Mouse (Mus musculus) spleen, postnatal 36 days (tissue): ENCODE results near the gene Cdh23.

Experiments
- DNase-seq, 2 experiments: peaks; one replicate each; pipeline ENCODE4 v3.0.0; 2022; ENCODE audit warnings: low spot score in 2 of 2, mixed read lengths in 1 of 2

Cdh23 gene

DNA sequence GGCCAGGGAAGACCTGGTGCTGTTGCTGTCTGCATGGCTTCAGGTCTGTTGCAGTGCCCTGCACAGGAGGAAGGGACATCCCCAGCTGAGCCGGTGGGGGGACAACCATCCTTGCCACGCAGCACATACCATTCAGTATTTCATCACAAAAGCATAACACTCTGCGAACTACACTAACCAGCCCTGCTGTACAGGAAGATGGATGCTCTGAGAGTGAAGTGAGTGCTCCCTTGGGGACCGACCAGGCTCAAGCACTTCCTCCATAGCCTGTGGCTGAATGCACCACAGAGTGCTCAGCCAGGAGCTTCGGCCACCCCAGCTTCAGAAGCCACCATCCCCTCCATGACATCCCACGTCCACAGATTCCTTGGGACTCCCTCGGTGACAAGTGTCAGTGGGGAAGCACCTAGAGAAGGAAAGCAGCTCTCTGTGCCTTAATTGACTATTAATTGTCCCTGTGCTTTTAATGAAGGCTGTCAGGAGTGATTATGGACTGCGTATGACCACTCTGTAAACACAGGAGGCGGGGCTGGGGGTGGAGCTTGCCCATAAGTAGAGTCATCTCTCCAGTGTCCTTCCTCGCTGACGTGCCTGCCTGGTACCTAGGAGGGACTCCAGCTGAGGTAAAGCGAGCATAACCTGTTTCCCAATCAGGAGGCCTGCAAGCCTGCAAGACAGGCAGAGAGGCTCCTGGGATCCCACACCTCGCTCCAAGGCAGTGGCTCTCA, 60.6 kb downstream of the Cdh23 start:
- peak; percentile 28 to 30 for DNase-seq

DNA sequence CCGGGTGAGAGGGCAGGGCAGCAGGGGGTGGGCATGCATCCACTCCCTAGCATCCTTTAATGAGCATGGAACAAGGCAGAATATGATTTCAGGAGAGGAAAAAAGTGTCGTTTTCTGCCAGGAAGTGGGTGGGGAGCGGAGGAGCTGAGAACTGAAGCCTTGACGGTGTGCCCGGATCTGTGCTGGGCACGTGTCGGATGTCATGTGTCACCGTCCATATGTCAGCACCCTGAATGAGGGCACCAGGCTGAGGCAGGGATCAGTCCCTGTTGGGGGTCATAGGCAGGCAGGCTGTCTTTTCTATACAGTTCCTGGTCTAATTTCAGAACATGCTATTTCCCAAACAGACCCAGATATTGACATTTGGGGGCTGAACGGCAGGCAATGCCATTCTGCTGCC, 61.9 kb downstream of the Cdh23 start:
- DNase-seq: no peak

DNA sequence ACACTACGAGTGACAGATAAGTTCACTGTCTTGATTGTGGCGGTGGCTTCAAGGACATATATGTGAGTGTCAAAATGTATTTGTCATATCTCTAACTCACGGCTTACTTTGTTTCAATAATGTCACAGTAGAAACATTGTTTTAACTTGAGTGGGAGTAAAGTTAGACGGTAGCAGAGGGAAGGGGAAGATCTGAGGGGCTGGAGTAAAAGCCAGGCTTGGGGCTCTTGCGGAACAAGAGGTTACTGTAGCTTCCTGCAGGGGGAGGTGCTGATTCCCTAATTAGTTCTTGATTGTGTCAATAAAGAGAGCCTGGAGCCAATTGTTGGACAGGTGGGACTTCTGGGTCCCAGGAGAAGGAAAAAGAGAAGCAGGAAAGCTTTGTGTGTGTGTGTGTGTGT, 70.2 kb downstream of the Cdh23 start:
- no peak for DNase-seq

DNA sequence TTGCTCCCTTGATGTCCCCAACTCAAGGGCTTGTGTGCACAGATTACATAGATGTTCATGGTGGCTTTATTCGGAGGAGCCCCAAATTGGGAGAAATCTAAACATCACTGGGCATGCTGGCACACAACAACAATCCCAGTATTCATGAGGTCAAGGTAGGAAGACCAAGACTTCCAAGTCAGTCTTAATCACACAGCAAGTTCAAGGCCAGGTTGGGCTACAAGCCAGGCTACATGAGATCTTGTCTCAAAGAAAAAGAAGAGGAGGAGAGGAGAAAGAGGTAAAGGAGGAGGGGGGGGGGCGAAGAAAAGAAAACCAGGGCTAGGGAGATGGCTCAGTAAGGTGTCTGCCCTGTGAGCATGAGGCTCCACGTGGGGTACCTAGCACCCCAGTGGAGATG, 70.8 kb downstream of the Cdh23 start:
- DNase-seq: no peak

DNA sequence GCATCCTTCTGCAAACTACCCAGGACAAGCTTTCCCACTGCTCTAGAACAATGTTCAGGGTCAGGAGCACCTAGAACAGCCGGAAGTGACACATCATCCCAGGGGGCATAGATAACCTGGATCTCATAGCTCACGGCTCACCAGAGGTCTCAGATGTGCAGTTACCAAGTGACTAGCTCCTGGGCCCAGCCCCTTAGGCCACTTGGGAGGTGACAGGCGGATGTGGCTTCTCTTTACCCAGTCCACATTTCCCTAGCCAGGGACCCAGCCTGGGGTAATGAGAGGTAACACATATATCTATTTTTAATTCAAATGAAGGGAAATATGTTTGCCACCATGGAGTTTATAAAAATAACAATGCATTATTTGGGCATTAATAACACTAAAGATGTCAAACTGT, 71.3 kb downstream of the Cdh23 start:
- no peak for DNase-seq

DNA sequence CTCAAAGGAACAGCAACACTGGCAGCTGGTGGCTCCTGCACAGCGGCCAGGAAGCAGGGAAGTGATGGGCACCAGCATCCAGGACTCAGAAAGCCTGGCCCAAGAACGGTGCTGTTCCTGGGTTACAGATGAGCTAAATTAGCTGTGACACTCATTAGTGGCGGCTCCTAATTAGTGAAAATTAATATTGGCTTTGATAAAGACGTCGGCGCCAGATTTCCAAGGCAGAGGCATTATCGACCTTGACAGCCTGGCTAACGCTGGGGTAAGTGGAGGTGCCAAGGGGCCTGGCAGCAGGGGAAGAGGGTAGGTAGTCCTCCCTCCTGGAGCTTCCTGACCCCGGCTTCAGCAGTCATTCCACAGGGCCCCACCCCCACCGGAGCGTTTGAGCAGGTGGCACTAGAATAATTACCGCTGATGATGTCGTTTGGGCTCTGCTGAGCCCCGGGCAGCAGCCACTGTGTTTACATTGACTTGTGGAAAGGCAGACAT, 72.0 kb downstream of the Cdh23 start:
- DNase-seq: no peak

DNA sequence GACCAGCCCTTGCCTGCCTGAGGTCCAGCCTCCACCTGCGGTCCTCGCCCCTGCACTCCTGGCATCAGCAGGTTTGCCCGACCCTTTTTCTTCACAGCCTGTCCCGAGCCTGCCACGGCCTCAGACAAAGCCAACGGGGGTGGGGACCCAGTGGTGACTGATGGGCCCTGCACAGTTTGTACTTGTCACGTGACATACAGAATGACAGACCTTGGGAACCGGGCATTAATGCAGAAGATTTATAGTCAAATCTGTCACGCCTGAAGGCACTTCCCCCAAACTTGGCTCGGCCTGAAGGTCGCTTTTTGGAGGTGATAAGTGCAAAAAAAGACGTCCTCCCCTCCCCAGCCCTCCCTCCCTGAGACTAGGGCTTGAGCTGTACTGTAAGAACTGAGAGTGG, 73.5 kb downstream of the Cdh23 start:
- no peak for DNase-seq

DNA sequence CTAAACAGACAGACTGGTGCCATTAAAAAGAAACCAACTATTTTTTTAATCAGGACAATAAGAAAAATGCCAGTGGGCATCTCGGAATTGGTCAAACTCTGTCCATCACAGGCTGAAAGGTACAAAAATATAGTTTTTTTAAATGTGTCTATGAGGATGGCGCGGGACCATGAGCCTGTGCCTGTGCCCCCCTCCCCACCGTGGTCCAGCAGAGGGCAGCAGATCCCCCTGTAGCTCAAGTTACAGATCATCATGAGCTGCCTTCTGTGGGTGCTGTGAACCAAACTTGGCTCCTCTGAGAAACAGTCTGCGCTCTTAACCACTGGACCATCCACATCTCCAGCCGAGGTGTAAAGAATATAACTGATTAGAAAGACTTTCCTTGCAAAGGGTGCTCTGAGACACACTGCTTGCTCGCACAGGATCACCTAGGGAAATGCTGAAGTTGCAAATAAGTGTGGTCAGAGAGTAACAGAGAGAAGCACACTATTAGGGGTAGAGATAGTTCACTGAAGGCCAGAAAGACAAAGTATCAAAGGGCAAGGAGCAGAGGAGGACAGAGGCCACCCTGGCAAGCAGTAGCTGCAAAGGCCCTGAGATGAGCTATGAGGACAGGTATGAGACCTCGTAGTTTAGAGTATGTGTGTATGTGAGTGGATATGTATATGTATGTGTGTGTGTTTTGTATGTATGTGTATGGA, 74.7 kb downstream of the Cdh23 start:
- no peak for DNase-seq

DNA sequence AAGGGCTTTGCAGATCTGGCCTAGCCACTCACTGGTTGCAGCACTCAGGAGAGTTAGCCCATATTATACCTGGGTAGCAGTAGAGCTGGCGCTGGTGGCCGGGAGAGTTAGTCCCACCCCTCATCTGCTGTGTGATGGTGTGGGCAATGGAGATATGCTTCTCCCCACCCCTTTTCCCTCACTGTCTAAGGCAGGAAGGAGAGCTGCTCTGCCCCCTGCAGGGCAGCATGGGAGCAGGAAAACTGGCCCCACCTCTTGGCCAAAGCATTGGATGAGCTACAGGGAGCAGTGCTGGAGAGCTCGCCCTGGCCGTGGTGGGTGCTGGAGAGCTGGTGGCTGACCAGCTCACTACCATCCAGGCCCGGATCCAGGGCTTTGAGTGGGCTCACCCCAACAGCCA, 80.4 kb downstream of the Cdh23 start:
- DNase-seq: no peak

DNA sequence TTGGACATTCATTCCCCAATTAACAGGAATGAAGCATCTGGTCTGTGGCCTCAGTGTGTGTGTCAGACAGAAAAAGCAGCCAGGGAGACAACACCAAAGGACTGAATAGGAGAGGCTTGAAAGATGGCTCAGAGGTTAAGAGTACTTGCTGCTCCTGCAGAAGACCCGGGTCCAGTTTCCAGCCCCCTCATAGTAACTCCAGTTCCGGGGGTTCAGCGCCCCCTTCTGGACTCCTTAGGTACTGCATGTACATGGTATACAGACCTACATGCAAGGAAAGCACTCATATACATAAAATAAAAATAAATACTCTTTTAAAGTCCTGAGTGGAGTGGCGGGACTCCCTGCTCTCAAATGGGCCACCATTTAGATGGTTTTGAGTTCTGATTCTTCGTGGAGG, 83.4 kb downstream of the Cdh23 start:
- DNase-seq: no peak

DNA sequence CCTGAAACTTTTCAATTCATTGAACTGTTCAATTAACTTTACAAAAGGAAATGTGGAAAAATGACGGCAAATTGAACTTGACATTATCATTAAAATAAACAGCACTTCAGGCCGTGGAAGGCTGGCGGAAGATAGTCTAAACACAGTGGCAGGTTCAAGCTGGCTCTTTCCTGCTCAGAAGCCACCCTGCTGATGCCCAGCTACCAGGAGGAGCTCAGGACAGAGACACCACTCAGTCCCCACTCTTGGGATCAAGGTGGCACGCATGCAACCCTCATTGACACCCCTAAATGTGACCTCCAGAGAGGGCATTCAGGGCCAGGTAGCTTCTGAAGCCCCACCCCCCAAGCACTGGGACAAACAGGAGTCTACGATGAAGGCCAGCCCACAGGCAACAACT, 89.1 kb downstream of the Cdh23 start:
- no peak for DNase-seq

DNA sequence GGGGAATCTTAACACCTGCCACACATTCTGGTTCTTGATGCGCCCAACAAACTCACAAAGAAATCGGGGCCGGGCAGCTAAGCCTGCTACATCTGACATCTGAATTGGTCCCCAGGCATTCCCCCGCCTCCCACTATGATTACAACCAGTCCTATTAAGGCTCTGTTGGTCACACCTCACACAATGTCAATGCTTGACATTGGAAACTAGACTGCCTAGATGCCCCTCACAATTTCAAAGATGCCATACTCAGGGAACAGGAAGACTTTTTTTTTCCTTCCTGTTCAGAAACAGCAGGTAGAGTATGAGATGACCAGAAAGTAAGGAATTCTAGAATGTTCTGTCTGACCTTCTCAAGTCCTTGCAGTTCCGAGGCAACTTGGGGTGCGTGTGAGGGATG, 89.6 kb downstream of the Cdh23 start:
- DNase-seq: no peak

DNA sequence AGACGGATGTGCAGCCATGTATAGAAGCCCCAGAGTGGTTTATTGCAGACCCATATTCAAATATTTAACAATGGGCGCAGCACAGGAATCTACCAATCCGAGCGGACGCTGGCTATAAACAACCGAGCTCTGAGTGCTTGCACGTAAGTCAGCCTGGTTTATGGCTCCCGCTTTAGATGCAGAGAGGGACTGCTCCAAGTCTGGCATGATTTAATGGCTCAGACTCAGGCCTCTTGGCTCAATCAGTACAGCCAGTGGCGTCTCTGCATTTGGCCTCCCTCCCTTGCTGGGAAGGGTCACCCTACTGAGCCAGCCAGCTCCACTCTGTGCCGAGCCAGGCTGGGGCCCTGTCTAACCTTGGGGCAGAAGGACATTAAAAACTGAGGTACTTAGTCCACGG, 94.1 kb downstream of the Cdh23 start:
- DNase-seq: no peak

DNA sequence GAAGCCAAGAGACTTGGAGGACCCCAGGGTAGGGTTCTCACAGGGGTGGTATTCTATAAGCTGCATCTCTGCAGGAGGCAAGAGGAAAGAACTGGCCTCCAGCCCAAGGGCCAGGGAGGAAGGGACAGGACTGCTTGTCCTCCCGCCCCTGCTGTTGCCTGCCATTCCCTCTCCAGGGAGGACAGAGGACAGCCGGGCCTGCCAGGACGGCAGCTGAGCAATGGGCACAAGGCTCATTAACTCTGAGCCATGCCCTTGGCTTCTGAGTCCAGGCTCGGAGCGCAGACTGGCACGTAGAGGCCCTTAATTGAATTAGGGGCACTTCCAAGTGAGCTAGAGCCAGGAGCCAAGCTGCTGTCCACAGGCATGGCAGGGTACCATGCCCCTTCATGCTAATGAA, 101.1 kb downstream of the Cdh23 start:
- no peak for DNase-seq

DNA sequence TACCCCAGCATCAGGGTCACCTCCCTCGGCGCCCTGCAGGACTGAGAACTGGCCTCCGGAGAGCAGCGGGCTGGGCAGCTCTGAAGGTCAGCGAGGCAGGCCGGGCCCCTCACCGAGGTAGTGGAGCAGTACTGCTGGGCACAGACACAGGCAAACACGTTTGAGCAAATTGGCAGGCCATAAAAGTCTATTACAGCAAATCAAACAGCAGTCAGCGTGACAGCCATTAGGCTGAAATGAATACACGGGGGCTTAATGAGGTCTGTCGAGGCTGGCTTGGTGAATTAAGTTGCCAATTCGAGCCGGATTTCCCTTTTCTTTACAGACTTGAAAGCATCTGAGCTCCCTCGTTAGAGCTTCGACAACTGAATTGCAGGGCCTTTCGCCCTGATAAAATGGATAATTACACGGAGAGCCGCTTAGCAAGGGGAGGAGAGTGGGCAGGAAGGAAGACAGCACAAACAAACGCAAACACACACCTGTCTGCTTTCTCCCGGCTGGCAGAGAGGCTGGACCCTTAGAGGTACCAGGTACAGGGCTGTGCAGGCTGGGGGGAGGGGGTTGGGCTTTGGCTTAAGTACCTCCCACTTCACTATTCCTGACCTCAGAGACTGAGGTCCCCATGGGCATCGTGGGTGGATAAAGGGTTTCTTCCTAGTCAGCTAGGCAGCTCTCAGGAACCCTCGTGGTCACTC, 103.3 kb downstream of the Cdh23 start:
- DNase-seq: no peak

DNA sequence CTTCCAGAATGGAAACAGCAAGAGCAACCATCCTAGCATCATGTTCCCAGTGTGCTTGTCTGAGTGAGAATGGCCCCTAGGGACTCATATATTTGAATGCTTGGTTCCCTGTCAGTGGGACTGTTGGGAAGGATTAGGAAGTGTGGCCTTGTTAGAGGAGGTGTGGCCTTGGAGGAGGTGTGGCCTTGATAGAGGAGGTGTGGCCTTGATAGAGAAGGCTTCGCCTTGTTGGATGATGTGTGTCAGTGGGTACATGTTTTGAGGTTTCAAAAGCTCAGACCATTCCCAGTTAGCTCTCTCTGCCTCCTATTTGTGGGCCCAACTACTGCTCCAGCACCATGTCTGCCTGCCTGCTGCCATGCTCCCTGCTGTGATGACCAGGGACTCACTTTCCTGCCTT, 105.0 kb downstream of the Cdh23 start:
- DNase-seq: no peak

DNA sequence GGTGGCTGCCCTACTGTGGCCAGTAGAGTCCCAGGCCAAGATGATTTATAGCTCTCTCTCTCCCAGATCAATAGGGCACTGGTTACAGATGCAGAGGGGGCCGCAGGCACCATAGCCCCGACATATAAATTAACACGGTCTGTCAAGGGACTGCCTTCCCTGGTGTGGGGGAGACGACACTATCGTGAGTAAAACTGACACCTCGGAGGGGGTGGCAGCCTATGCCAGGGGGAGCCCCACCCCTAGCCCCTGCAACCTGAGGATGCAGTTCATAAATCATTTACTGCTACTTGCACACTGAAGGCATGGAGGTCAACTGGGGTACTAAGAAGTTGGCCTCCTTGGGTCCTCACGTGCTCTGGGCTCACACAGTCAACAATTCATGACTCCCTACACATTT, 106.0 kb downstream of the Cdh23 start:
- no peak for DNase-seq

DNA sequence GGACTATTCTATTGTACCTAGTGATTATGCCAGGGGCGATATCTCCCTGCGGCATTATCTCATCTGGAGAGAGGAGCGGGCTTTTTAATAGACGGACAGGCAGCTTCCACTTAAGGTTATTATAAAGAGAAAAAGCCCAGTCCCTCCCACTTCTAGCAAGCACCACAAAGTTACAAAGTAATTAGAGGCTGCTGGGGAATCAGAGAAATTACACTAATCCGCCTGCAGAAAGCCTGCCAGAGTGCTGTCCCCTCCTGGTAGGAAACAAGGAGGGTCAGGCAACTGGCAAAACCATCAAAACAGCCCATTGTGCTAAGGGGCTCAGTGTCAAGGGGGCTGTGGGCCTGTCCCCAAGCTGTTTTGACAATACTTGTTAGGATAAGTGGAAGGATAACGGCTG, 110.6 kb downstream of the Cdh23 start:
- no peak for DNase-seq

DNA sequence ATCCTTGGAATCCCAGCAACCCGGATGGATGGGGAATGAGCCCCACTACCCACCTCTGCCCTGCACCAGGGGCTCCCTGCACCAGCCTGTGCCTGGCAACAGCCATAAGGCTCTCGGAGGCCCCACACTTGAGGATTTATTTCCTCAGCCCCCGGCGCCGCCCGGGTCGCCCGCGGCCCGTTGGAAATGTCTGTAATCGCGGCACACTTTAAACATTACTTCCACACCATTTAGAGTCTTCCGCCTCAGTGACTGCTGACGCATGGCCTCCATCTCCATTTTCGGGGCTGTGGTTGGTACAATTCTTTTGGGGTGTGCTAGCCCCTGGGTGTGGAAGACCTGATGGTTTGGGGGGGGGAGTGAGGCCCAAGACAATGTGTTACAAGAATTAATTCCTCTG, 113.3 kb downstream of the Cdh23 start:
- DNase-seq: no peak

DNA sequence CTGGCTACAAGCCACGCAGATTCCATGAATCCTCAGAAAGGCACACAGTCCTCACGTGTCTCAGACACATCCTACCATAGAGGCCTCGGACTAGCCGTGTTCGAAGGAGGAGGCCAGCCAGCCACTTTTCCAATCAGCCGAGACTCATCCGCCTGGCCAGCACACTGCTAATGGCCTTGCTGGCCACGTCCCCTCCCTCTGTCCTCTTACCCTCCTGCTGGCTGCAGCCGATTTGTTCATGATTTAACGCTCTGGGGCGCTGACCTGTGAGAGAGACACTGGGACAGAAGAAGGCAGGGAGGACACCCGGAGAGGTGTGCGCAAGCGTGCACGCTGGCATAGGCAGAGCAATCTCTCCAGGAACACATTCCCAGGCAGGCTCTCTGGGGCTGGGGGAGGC, 115.6 kb downstream of the Cdh23 start:
- no peak for DNase-seq

DNA sequence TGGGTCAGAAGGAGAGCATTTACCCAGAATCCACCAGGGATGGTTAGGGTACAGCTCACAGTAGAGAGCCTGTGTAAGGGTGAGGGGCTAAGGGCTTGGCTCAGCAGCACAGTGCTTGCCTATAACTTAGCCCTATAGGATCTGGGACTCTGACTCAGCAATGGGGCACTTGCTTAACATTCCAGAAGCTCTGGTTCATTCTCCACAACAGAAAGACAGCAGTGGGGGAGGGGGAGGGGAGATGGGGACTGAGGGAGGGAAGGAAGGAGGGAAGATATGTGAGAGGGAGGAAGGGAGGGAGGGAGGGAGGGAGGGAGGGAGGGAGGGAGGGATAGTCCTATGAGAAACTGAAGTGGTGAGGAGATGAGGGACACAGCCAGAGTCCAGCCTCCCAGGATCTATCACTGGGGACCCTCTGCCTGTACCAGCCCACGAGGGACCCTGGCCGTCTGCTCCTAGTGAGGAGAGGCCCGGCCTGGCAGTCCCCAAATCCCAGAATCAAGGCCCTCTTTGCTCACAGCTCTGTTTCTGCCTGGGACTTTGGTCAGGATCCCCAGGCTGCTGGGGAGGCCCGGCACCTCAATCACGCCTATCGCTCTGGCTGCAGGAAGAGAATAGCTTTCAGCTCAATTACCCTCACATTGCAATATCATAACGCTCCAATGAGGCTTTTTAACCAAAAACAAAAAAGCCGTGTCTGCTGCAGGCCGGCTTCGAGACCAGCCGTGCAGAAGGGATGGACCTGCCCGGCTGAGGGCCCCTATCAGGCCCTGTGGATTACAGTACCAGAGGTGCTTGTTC, 117.4 kb downstream of the Cdh23 start:
- DNase-seq: no peak
